Mouse (Mus musculus) induced T-regulatory cell, adult 2 months (primary cell): ENCODE measurements around the gene Tmem259.
A peak's percentile ranks its signal among the peaks of the same experiment; 100 is the strongest.

ENCODE experiments used
- DNase-seq: peaks from one replicate; pipeline ENCODE4 v3.0.0-alpha.2; 2012; ENCODE audit warnings: low read depth

The Tmem259 gene

DNA sequence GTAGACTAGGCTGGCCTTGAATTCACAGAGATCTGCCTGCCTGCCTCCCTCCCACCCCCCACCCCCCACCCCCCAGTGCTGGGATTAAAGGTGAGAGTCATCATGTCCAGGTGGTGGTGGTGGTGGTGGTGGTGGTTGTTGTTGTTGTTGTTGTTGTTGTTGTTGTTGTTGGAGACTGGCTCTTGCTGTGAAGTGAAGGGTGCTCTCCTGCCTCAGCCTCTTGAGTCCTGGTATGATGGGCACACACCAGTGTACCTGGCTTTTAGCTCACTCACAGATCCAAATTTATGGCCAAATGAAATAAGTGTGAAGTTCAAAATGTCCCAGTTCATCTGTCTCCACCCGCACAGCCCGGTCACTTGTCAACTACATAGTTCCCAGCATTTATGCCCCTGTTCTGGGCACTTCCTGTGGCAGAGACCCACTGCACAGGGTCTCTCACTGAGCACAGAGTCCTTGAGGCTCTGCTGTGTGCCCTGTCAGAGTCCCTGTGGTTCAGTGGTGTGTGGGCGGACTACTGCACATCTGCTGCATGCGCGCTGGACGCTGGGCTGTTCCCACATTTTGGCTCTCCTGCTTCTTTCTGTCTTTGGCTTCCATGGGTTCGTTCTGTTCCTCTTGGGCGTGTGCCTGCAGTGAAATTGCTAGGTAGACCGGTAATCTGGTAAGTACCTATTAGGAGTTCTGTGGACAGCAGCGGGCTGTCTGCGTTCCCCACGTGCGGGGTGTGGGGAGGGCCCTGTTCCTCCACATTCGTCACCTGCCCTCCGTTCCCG is 49.1 kb downstream of the Tmem259 start:
- DNase-seq = no peak

DNA sequence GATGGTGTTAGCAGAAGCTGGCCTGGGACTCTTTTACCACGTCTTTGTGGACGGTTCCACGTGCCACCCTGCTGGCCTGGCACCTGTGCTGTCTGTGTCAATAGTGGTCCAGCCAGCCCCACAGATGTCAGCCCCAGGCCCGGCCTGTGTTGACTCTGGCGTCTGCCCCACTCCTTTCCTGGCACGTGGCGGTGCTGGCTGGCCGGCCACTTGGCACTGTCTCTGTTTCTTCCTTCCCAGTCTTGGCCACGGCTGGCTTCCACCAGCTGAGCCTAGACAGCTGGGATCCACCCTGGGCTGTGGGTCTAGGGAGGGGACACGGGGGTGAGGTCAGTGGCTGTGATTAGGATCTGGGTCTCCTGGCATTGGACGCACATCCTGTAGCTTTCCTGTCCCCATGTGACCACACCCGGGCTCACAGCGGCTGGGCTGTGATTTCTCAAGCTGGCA is 49.8 kb downstream of the Tmem259 start:
- DNase-seq = no peak

DNA sequence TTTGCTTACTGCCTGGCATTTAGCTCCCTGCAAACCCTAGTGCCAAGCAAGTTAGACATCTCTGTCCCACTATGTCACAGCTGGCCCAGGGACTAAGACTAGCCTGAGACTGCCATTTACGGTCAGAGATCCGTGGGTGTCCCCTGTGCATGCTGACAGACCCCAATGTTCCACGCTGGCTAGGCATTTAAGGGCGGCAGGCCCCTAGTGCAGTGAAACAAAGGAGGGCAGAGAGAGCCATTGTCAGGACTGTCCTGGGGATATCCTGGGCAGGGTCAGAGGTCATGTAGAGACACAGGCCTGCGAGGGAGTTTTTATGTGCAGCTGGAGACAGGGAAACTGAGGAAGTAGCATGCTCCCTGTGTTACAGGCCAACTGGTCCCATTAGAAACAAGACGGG is 50.3 kb downstream of the Tmem259 start:
- no peak for DNase-seq

DNA sequence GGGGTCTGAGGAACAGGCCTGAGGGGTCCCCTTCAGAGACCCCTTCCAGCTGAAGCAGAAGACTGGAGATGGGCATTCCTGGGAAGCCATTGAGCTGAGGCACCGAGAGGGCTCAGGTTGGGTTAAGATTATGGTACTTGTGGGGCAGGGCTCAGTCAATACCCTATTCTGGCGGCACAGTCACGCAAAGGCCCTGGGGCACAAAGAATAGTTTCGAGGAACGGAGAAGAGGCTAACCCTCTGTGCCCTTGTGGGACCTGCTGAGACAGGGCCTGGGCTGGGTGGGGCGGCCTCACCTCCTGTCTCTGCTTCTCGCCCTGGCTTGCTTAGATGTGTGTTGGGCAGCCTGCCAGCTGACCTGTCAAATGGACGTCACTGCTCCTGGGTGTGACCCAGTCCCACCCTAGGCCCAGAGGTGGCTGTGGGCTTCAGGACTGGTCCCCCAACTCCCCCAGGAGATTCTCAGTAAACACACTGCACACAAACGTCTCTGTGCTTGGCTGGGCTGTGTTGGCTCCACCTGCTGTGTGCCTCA is 50.9 kb downstream of the Tmem259 start:
- no peak for DNase-seq

DNA sequence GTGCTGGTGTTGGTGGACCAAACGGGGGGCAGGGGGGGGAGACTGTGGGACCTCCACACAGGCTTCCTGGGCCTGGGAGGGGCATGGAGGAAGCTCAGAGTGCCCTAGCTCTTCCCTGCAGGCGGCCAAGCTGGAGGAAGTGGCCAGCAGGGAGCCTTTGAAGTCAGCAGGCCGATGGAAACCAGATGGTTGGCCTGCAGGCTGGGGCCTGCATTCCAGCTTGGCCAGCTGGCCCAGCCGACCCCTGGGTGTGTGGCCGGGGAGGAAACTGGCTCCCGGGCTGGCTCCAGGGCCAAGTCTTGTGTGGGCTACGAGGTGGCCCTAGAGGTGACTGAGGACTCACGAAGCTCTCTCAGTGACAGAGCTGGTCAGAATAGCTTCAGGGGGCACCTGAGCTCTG is 51.4 kb downstream of the Tmem259 start:
- no peak for DNase-seq

DNA sequence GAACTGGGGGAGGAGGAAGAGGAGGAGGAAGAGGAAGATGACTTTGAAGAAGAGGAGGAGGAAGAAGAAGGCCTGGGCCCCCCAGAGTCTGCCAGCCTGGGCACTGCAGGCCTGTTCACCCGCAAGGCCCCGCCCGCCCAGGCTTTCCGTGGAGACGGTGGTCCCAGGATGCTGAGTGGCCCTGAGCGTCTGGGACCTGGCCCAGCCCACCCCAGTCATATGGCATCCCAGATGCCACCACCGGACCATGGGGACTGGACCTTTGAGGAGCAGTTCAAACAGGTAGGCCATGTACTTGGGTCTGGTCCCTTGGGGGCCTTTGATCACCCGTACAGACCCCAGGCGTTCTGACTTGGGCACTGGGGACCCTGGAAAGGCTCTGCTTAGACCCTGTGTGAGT is 52.3 kb downstream of the Tmem259 start:
- no peak for DNase-seq

DNA sequence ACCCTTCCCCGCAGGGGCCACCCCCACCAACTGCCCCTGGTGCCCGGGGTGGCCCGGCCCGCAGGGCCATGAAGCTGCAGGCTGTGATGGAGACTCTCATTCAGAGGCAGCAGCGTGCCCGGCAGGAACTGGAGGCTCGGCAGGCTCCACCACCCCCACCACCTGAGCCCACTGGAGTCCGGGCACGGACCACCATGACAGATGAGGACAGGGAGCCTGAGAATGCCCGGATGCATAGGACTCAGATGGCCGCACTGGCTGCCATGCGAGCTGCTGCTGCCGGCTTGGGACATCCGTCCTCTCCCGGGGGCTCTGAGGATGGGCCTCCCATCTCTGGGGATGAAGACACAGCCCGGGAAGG is 53.3 kb downstream of the Tmem259 start:
- DNase-seq = no peak

DNA sequence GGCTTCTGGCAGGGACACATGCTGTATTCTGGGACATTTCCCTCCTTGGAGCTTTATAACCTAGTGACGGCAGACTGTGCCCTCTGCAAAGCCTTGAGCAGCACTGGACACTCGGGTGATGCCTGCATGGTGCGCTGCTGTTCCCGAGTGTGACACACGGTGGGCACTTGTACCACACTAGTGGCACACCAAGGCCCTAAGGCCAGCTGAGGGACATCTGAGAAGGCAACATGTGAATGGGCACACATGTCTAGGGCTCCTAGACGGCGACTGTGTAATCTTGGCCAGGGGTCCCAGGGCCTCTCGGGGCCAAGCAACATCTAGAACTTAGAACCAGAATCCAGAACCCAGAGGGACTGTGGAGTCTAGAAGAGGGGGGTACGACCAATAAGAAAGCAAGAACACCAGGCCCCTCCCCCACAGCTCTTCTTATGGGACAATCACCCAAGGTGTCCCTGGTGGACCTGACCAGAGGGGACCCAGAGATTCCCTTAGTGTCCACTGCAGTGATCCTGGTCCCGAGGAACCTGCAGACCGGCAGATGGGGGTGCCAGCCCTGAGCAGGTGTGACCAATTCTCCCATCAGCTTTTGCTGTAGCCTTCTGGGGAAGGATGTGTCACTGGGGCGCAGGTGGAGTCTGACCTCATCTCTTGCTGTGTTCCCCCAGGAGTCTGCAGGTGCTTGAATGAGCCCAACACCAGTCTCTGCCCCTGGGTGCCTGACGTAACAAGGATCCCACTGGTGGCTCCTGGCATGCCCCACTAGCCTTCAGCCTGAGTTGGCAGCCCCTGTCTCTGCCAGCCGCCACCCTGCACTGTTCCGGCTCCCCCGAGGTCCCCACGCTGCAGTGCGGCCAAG is 53.9 kb downstream of the Tmem259 start:
- no peak for DNase-seq

DNA sequence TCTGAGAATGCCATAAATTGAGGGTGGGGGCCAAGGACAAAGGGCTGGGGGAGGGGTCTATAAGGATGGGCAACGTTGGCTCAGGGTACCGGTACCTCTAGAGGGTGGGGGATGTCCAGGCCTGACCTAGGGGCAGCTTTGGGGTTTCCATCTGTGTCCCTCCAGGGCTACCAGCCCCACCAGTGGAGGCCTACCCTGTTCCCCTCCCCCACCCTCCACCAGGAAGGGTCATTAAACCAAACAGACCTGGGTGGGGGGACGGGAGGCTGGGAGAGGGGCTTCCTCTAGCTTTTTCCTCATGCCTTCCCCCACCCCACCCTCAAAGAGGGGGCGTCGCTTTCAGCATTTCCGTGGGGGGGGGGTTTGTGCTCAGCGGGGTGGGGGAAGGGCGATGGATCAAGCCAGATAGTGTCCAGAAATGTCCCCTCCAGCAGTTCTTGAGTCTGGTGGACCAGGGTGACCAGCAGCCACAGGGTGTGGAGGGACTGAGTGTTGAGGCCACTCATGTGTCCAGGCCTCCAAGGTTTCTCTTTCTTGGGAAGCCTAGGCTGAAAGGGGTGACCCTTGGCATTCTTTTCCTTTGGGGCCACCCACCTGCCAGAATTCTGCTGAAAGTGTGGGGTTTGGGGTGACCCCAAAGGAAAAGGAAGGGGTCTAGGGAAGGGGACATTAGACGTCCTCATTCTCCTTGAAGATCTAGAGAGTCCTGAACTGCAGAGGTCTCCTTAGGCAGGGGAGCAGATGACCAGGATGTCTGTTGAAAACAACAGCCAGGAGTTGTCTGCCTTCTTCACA is 55.0 kb downstream of the Tmem259 start:
- no peak for DNase-seq

DNA sequence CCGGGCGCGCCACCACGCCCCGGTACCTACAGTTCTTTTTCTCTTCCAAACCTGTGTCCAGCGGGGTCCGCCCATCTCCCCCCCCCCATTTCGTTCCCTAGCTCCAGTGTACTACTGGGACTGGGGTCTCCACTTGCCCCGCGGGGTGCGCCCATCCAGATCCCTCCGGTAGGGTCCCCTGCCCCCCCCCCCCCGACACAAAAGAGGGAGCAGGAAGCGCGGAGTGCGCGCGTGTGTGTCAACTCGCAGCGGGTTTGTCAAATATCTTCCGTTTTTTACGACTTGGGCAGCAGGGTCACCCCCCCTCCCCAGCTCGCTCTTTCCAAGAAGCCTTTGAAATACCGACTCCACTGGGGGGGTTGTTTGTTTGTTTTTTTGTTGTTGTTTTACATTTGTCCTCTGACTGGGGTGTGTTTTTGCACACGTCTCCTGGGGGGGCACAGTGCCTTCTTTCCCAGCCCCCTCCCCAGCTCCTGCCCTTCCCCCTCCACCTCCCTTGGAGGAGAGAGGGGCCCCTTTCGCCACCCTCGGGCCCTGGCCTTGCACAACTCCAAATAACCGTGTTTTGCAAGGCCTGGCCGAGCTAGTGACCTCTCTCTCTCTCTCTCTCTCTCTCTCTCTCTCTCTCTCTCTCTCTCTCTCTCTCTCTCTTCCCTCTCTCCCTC is 56.0 kb downstream of the Tmem259 start:
- DNase-seq = peak; percentile 67

DNA sequence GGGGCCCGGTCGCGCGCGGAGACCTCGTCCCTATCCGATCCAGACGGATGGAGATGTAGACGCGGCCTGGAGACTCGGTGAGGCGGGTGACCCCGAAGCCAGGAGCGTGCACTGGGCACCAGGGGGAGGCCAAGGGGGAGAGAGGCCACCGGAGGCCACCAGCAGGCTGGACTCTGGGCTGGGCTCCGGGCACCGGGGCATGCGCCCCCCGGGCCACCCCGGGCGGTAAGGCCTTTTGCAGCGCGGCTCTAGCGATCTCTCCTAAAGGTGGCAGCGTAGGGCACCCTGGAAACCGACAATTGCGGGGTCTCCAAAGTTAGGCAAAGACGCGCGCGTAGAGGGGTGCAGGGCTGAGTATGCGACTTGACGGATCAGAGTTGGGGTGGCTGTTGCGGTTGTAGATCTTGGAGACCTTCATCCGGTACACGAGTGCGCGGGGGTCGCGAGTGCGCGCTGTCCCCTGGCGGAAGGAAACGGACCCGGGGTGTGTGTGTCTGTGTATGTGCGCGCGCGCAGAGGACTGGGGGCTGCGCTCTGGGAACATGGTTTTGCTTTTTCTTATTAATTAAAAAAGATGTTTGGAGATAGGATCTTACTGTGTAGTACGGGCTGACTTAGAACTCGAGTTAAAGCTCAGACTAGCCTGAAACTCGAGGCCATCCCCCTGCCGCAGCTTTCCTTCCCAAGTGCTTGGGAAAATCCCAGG is 56.7 kb downstream of the Tmem259 start:
- DNase-seq = peak; percentile 80

DNA sequence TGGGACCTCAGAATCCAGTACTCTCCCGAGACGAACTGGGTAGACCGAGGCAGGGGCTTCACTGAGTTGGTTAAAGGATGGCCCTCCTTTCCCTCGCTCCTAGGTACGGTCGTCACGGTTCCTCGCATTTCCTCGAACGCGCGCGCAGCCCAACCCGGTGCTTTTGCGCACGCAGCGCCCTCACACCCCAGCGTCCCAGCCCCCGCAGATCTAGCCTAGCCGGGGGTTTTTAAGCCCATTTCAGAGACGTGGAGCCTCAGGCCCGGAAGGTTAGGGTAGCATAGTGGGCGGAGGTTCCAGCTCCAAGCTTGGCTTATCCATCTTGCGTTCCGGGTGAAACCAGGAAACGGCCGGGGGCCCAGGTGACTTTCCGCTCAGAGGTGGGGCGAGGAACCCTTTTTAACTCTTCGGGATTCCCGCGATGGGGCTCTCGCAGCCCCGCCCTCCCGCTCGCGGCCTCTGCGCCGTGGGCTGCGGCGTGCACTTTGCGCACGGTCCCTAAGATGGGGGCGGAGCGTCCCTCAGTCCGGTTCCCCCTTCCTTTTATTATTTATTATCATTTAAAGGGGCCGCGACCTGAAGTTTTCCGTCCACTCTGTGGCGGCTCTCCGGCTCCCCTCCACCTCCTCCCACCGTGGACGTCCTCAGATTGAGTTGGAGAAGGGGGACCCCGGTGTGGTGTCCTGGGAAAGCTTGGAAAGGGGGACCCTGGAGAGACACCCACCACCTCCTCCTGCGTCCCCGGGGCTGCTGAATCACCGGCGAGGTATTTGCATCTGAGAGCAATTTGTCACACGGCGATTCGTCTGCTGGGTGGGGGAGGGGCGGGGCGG is 57.4 kb downstream of the Tmem259 start, which contains the start of gene Arid3a:
TSS of gene Arid3a (plus strand) at position 553 of the 833 bp plus-strand sequence.
- DNase-seq = peak; percentile 97

DNA sequence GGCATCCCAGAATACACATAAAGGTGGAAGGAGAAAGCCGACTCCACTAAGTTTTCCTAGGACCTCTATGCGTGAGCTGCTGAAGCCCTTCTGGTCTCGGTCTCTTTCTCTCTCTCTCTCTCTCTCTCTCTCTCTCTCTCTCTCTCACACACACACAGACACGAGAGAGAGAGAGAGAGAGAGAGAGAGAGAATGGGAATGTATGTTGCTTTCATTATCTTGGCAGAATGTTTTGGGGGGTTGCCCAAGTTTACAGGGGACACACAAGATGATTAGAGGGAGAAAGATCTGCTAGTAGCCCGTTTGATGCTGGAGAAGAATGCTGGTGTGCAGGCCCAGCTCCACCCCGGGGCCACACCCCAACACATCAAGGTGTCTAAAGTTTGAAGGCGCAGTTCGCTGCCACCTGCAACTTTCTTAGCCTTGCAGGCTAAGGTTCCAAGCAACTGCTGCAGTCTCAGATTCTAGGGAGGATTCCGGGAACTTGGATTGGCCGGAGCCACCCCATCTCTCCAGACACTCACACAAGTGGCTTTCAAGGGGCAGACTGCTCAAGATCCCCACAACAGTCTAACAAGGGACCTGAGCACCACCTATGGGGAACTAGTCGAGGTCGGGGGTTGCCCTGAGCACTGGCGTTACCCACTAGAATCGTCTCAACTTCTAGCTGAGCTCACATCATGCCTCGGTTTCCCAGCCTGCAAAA is 58.2 kb downstream of the Tmem259 start:
- peak; percentile 72 for DNase-seq

DNA sequence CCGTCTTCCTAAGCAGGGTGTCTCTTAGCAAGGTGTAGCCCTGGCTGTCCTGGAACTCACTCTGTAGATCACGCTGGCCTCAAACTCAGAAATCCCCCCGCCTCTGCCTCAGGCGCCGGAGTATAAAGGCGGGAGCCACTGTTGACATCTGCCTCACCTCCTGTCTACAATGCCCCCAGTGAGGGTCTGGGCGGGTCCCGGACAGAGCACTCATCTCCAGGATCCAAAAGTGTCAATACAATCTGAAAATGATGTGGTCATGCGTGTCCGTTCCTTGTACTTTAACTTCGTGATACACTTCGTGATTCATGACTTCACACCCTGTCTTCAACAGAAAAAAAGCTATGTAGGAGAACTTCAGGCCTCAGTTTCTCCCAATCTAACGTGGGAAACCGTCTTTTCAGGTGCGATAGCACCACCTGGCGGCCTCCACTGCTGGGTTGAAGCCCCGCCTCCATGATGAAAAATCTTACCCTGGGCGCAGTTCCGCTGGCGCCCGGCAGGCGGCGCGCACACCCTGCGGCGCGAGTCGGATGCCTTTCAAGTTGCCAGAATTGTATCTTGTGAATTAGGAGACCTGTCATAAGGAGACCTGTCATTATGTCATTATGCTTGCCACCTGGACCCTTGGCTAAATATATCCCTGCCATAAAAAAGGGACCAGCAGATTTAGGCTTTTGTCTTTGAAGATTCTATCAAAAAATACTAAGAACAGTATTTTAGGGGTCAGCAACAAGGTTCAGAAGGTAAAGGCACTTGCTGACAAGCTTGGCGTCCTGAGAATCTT is 58.9 kb downstream of the Tmem259 start:
- DNase-seq = peak; percentile 95
